Mouse (Mus musculus) midbrain, embryonic 12.5 days (tissue): ENCODE measurements around the gene Cenpm. TPM values are rescaled to one million over a fixed set of nuclear protein-coding genes. Genes with fewer than 3 reads are reported as not detected.

Source experiments
- ATAC-seq: fragments of 200-750 bp; cut with Nextera tagmentation; 2 replicates; pipeline ENCODE4 v1.8.0; 2017; ENCODE audit warnings: low read depth, moderate TSS enrichment, moderate library complexity; ENCODE audit not compliant: low FRiP score
- H3K27ac ChIP-seq: fragments of 300-500 bp; sonication (generic); replicated peaks from 2 replicates; pipeline ENCODE4 v1.5.1; 2016; ENCODE audit warnings: mild to moderate bottlenecking
- H3K27me3 ChIP-seq: fragments of 300-500 bp; sonication (generic); 2 replicates; pipeline ENCODE4 v1.6.1; 2016; ENCODE audit warnings: mild to moderate bottlenecking
- H3K36me3 ChIP-seq: fragments of 300-500 bp; sonication (generic); 2 replicates; pipeline ENCODE4 v1.6.1; 2016
- H3K4me1 ChIP-seq: fragments of 300-500 bp; sonication (generic); 2 replicates; pipeline ENCODE4 v1.6.1; 2016
- H3K4me2 ChIP-seq: fragments of 300-500 bp; sonication (generic); replicated peaks from 2 replicates; pipeline ENCODE4 v1.6.1; 2016; ENCODE audit warnings: mild to moderate bottlenecking, moderate library complexity
- H3K4me3 ChIP-seq: fragments of 300-500 bp; sonication (generic); 2 replicates; pipeline ENCODE4 v1.5.1; 2016; ENCODE audit warnings: mild to moderate bottlenecking
- H3K9ac ChIP-seq: fragments of 300-500 bp; sonication (generic); replicated peaks from 2 replicates; pipeline ENCODE4 v1.6.1; 2016; ENCODE audit warnings: mild to moderate bottlenecking, moderate library complexity
- H3K9me3 ChIP-seq: fragments of 300-500 bp; sonication (generic); 2 replicates; pipeline ENCODE4 v1.6.1; 2016; ENCODE audit warnings: mild to moderate bottlenecking
- WGBS: fragments of 180-500 bp; shearing (Covaris S2); methylation state at CpG from one replicate; pipeline ENCODE4 v1.1.7; 2016; 5-methylcytosine and 5-hydroxymethylcytosine counted together
- polyA plus RNA-seq: library from polyadenylated mRNA; unstranded; fragments of >200 nt; fragmentation: Nextera tagmentation; extraction: Ambion mirVana; gene quantifications from 2 replicates; pipeline ENCODE4 v1.2.1, GENCODE M21; 2016

Gene Cenpm
- polyA plus RNA-seq = 60.1 and 61.9 TPM in 2 replicates

GRCm38 (mm10) chr15:82244115-82244804 is at the start of gene Cenpm:
Gene Cenpm (minus strand): TSS chr15:82244748.
- Histone ChIP-seq H3K36me3 (no peaks in the 10 kb centered on the region), H3K27ac (peak within 1 kb of the TSS; percentile 88), H3K27me3 (no peaks in the 10 kb centered on the region), H3K4me2 (peak within 1 kb of the TSS; percentile 88), H3K4me3 (peak within 1 kb of the TSS; percentile 74), H3K4me1 (peaks cover 6% of the 10 kb centered on the region), H3K9me3 (no peaks in the 10 kb centered on the region), H3K9ac (peak within 1 kb of the TSS; percentile 69)
- under 1% methylated on average over 65 of the region's 65 CpGs for whole genome bisulfite sequencing
- ATAC-seq = peak; percentile 97

GRCm38 (mm10) chr15:82294059-82294458 is 49.5 kb upstream of the Cenpm start:
- no peak for ATAC-seq
- peaks cover 18% of the 10 kb centered on the region for H3K4me1 ChIP-seq
- no peak overlapping the region for H3K27ac ChIP-seq
- peaks cover 4% of the 10 kb centered on the region; the same call in 1 of the 2 replicates for H3K9me3 ChIP-seq
- peaks cover 28% of the 10 kb centered on the region for H3K36me3 ChIP-seq
- 54% methylated on average over 8 of the region's 8 CpGs for WGBS
- no peak overlapping the region for H3K9ac ChIP-seq
- no peak overlapping the region for H3K4me2 ChIP-seq
- H3K4me3 ChIP-seq = no peak overlapping the region
- peaks cover 6% of the 10 kb centered on the region; the same call in 1 of the 2 replicates for H3K27me3 ChIP-seq

- Histone ChIP-seq H3K9me3 (no peaks in the 10 kb centered on the region), H3K4me2 (peak overlapping the region; percentile 8; the same call in 1 of the 2 replicates), H3K4me1 (peaks cover 18% of the 10 kb centered on the region), H3K27ac (peak overlapping the region; percentile 60), H3K27me3 (no peaks in the 10 kb centered on the region), H3K9ac (no peak overlapping the region), H3K4me3 (no peak overlapping the region), H3K36me3 (peaks cover 36% of the 10 kb centered on the region)
- peak; percentile 87 for ATAC-seq
- 5% methylated on average over 7 of the region's 7 CpGs for WGBS
Observed at GRCm38 (mm10) chr15:82293271-82293711, 48.7 kb upstream of the Cenpm start.

- Histone ChIP-seq H3K4me1 (peaks cover 18% of the 10 kb centered on the region), H3K4me2 (peak overlapping the region; percentile 8; the same call in 1 of the 2 replicates), H3K27me3 (no peaks in the 10 kb centered on the region), H3K4me3 (no peak overlapping the region), H3K9me3 (no peaks in the 10 kb centered on the region), H3K27ac (peak overlapping the region; percentile 60), H3K36me3 (peaks cover 40% of the 10 kb centered on the region), H3K9ac (no peak overlapping the region)
- ATAC-seq = peak; percentile 38
- WGBS = 10% methylated on average over 5 of the region's 5 CpGs
Observed at GRCm38 (mm10) chr15:82292851-82293250, 48.3 kb upstream of the Cenpm start.

- Histone ChIP-seq H3K9me3 (no peaks in the 10 kb centered on the region), H3K27ac (no peak overlapping the region), H3K27me3 (no peaks in the 10 kb centered on the region), H3K4me1 (peaks cover 18% of the 10 kb centered on the region), H3K36me3 (peaks cover 66% of the 10 kb centered on the region), H3K9ac (no peak overlapping the region), H3K4me3 (no peak overlapping the region), H3K4me2 (no peak overlapping the region)
- 95% methylated on average over 7 of the region's 7 CpGs for WGBS
- no peak for ATAC-seq
Observed at GRCm38 (mm10) chr15:82290252-82290651, 45.7 kb upstream of the Cenpm start.

- 0 out of 2 replicates have a peak overlapping the region, but pooled peaks have one; percentile 3 for H3K27ac ChIP-seq
- no peak for ATAC-seq
Observed at GRCm38 (mm10) chr15:82286157-82286556, 41.6 kb upstream of the Cenpm start.

GRCm38 (mm10) chr15:82280638-82281037 is 36.1 kb upstream of the Cenpm start:
- Histone ChIP-seq H3K9me3 (no peaks in the 10 kb centered on the region), H3K9ac (no peak overlapping the region), H3K27me3 (no peaks in the 10 kb centered on the region; the same call in 1 of the 2 replicates), H3K36me3 (peaks cover 70% of the 10 kb centered on the region), H3K4me1 (peaks cover 25% of the 10 kb centered on the region), H3K27ac (no peak overlapping the region), H3K4me2 (no peak overlapping the region), H3K4me3 (no peak overlapping the region)
- WGBS = 78% methylated on average over 4 of the region's 4 CpGs
- ATAC-seq = no peak

More at GRCm38 (mm10) chr15:82286157-82286556, 41.6 kb upstream of the Cenpm start:
- Histone ChIP-seq H3K9me3 (no peaks in the 10 kb centered on the region), H3K4me3 (no peak overlapping the region), H3K4me2 (no peak overlapping the region), H3K27me3 (no peaks in the 10 kb centered on the region), H3K36me3 (peaks cover 99% of the 10 kb centered on the region), H3K9ac (no peak overlapping the region), H3K4me1 (no peaks in the 10 kb centered on the region)
- WGBS = 73% methylated on average over 12 of the region's 12 CpGs

- H3K4me1 ChIP-seq = peaks cover 36% of the 10 kb centered on the region
- peak overlapping the region; percentile 71; the same call in 1 of the 2 replicates for H3K4me3 ChIP-seq
- peak overlapping the region; percentile 91 for H3K4me2 ChIP-seq
- no peak for ATAC-seq
- no peaks in the 10 kb centered on the region for H3K9me3 ChIP-seq
- H3K27ac ChIP-seq = 0 out of 2 replicates have a peak overlapping the region, but pooled peaks have one; percentile 20
- 82% methylated on average over 5 of the region's 5 CpGs for WGBS
- peaks cover 20% of the 10 kb centered on the region for H3K27me3 ChIP-seq
- H3K9ac ChIP-seq = no peak overlapping the region; the same call in 1 of the 2 replicates
- peaks cover 40% of the 10 kb centered on the region for H3K36me3 ChIP-seq
Observed at GRCm38 (mm10) chr15:82277591-82277990, 33.0 kb upstream of the Cenpm start.

GRCm38 (mm10) chr15:82274927-82275901 is 30.7 kb upstream of the Cenpm start:
- ATAC-seq = peak; percentile 72
- H3K4me1 ChIP-seq = peaks cover 45% of the 10 kb centered on the region
- under 1% methylated on average over 76 of the region's 86 CpGs for WGBS

GRCm38 (mm10) chr15:82274593-82274926 is 30.0 kb upstream of the Cenpm start, which contains the start of gene Sept3:
Gene Sept3 (plus strand): TSS chr15:82274893.
- WGBS = 29% methylated on average over 6 of the region's 6 CpGs
- no peak for ATAC-seq
- H3K4me3 ChIP-seq = peak within 1 kb of the TSS; percentile 71
- H3K9me3 ChIP-seq = no peaks in the 10 kb centered on the region
- H3K27ac ChIP-seq = peak within 1 kb of the TSS; percentile 97
- peak within 1 kb of the TSS; percentile 91 for H3K4me2 ChIP-seq
- peaks cover 45% of the 10 kb centered on the region for H3K4me1 ChIP-seq
- H3K9ac ChIP-seq = peak within 1 kb of the TSS; percentile 88
- H3K36me3 ChIP-seq = peaks cover 11% of the 10 kb centered on the region
- H3K27me3 ChIP-seq = peaks cover 33% of the 10 kb centered on the region

More at GRCm38 (mm10) chr15:82274927-82275901, 30.7 kb upstream of the Cenpm start:
- Histone ChIP-seq H3K9me3 (no peaks in the 10 kb centered on the region), H3K4me3 (peak overlapping the region; percentile 71), H3K36me3 (peaks cover 17% of the 10 kb centered on the region), H3K27ac (peak overlapping the region; percentile 97), H3K9ac (peak overlapping the region; percentile 88), H3K4me2 (peak overlapping the region; percentile 91), H3K27me3 (peaks cover 33% of the 10 kb centered on the region)

GRCm38 (mm10) chr15:82272295-82272694 is 27.7 kb upstream of the Cenpm start:
- Histone ChIP-seq H3K36me3 (0 out of 2 replicates have a peak, but pooled peaks cover under 1% of the 10 kb centered on the region), H3K27me3 (peaks cover 33% of the 10 kb centered on the region), H3K9me3 (no peaks in the 10 kb centered on the region), H3K4me2 (no peak overlapping the region), H3K9ac (no peak overlapping the region), H3K27ac (no peak overlapping the region), H3K4me1 (peaks cover 52% of the 10 kb centered on the region), H3K4me3 (no peak overlapping the region)
- ATAC-seq = no peak
- 93% methylated on average over 6 of the region's 6 CpGs for WGBS
